In genomic region chr1:39805243-39805979, GRCm38 (mm10) we compare ENCODE assay signal across 11 mouse cellular contexts. TPM values are rescaled to one million over a fixed set of nuclear protein-coding genes. Genes with fewer than 3 reads are reported as not detected.
DNase-seq lines count a peak whose midpoint lies in the region; ATAC-seq and TF ChIP-seq lines count a peak whose summit lies in the region.
"Had no signal": no experiment of that assay in that cellular context is flagged by ENCODE, and none has a peak within 500 bp of the region (broad histone marks: within the 10 kb centered on the region; RNA-seq: fewer than 3 reads in every experiment).

Gene Gm3646 (minus strand): TSS chr1:39805332.

- no peak within 1 kb of the TSS for H3K27ac ChIP-seq in forebrain, postnatal 0 days (ENCODE audit: low read depth, low read length)
- H3K27ac ChIP-seq in forebrain, embryonic 11.5 days (ENCODE audit: low read depth, low read length) = no peak within 1 kb of the TSS
- H3K27ac ChIP-seq in heart, embryonic 11.5 days (ENCODE audit: low read depth, low read length) = peak within 1 kb of the TSS; percentile 46
- peak within 1 kb of the TSS; percentile 38; the same call in 1 of the 2 replicates for H3K27ac ChIP-seq in stomach, embryonic 16.5 days (ENCODE audit: low read length)
- H3K27ac ChIP-seq in kidney, embryonic 16.5 days (ENCODE audit: low read length) = no peak within 1 kb of the TSS
- H3K27ac ChIP-seq: liver, embryonic 14.5 days had no signal

- 0 out of 2 replicates have a peak, but pooled peaks cover 7% of the 10 kb centered on the region for H3K4me1 ChIP-seq in forebrain, postnatal 0 days (ENCODE audit: insufficient read depth)
- no peaks in the 10 kb centered on the region for H3K4me1 ChIP-seq in forebrain, embryonic 11.5 days (replicated peaks; ENCODE audit: control insufficient read depth, insufficient read depth, low read length)
- H3K4me1 ChIP-seq in heart, embryonic 11.5 days (ENCODE audit: control insufficient read depth, insufficient read depth, low read length) = no peaks in the 10 kb centered on the region
- H3K4me1 ChIP-seq in stomach, embryonic 16.5 days (ENCODE audit: control insufficient read depth, insufficient read depth, low read length) = no peaks in the 10 kb centered on the region
- H3K4me1 ChIP-seq in kidney, embryonic 16.5 days (ENCODE audit: insufficient read depth, low read length) = peaks cover 2% of the 10 kb centered on the region; the same call in 1 of the 2 replicates

- peak; percentile 35 for DNase-seq in forebrain, postnatal 0 days
- no peak for DNase-seq in forebrain, embryonic 11.5 days (ENCODE audit: low spot score)
- peak; percentile 24 for DNase-seq in ovary, postnatal 36 days (ENCODE audit: low spot score)
- no peak for DNase-seq in ovary, postnatal 10 days (ENCODE audit: low spot score)
- no peak for DNase-seq in neural tube, embryonic 10.5 days (ENCODE audit: extremely low spot score, low spot score)
- DNase-seq: layer of hippocampus, adult 9-11 months had no signal

- no peak for TF ChIP-seq CTCF in forebrain, postnatal 0 days (IDR thresholded peaks at IDR 0.05; ENCODE audit: low read depth)

- no peaks in the 10 kb centered on the region for H3K27me3 ChIP-seq in forebrain, postnatal 0 days (ENCODE audit: insufficient read depth, low read length)
- H3K27me3 ChIP-seq in forebrain, embryonic 11.5 days (ENCODE audit: control insufficient read depth, insufficient read depth, low read length) = no peaks in the 10 kb centered on the region
- H3K27me3 ChIP-seq in heart, embryonic 11.5 days (ENCODE audit: control insufficient read depth, insufficient read depth, low read length) = no peaks in the 10 kb centered on the region
- no peaks in the 10 kb centered on the region for H3K27me3 ChIP-seq in stomach, embryonic 16.5 days (ENCODE audit: control insufficient read depth, insufficient read depth, low read length)
- no peaks in the 10 kb centered on the region for H3K27me3 ChIP-seq in kidney, embryonic 16.5 days (ENCODE audit: insufficient read depth, low read length)

- ATAC-seq in forebrain, postnatal 0 days = peak; percentile 59
- ATAC-seq in forebrain, embryonic 11.5 days (replicated peaks; ENCODE audit: low FRiP score) = no peak
- ATAC-seq in heart, embryonic 11.5 days (replicated peaks; ENCODE audit: insufficient number of reproducible peaks, low FRiP score, low TSS enrichment) = no peak
- ATAC-seq in stomach, embryonic 16.5 days (ENCODE audit: insufficient read depth, low FRiP score) = peak; percentile 73; the same call in 1 of the 2 replicates
- no peak for ATAC-seq in kidney, embryonic 16.5 days (ENCODE audit: low FRiP score, low TSS enrichment)

- no peaks in the 10 kb centered on the region for H3K36me3 ChIP-seq in forebrain, postnatal 0 days (ENCODE audit: insufficient read depth)
- no peaks in the 10 kb centered on the region for H3K36me3 ChIP-seq in forebrain, embryonic 11.5 days (ENCODE audit: control insufficient read depth, insufficient read depth, low read length)
- H3K36me3 ChIP-seq in heart, embryonic 11.5 days (ENCODE audit: control insufficient read depth, insufficient read depth, low read length) = no peaks in the 10 kb centered on the region
- no peaks in the 10 kb centered on the region for H3K36me3 ChIP-seq in stomach, embryonic 16.5 days (ENCODE audit: control insufficient read depth, insufficient read depth, low read length)
- no peaks in the 10 kb centered on the region for H3K36me3 ChIP-seq in kidney, embryonic 16.5 days (ENCODE audit: insufficient read depth, low read length)

- H3K4me3 ChIP-seq in forebrain, postnatal 0 days (ENCODE audit: low read depth, low read length) = no peak within 1 kb of the TSS
- no peak within 1 kb of the TSS for H3K4me3 ChIP-seq in forebrain, embryonic 11.5 days (ENCODE audit: low read depth, low read length)
- H3K4me3 ChIP-seq in heart, embryonic 11.5 days (ENCODE audit: low read depth, low read length) = no peak within 1 kb of the TSS
- no peak within 1 kb of the TSS for H3K4me3 ChIP-seq in stomach, embryonic 16.5 days (replicated peaks; ENCODE audit: low read length)
- no peak within 1 kb of the TSS for H3K4me3 ChIP-seq in kidney, embryonic 16.5 days (ENCODE audit: low read length)

- H3K9ac ChIP-seq in forebrain, postnatal 0 days = no peak within 1 kb of the TSS
- H3K9ac ChIP-seq in forebrain, embryonic 11.5 days (ENCODE audit: low read length) = no peak within 1 kb of the TSS
- H3K9ac ChIP-seq in heart, embryonic 11.5 days (ENCODE audit: low read depth, low read length) = no peak within 1 kb of the TSS
- no peak within 1 kb of the TSS for H3K9ac ChIP-seq in stomach, embryonic 16.5 days (ENCODE audit: low read length)
- no peak within 1 kb of the TSS for H3K9ac ChIP-seq in kidney, embryonic 16.5 days (replicated peaks; ENCODE audit: low read length)
- H3K9ac ChIP-seq: liver, embryonic 14.5 days had no signal

- WGBS in forebrain, postnatal 0 days = 35% methylated on average over 4 of the region's 4 CpGs
- 88% methylated on average over 4 of the region's 4 CpGs for WGBS in forebrain, embryonic 11.5 days
- 60% methylated on average over 4 of the region's 4 CpGs for WGBS in heart, embryonic 11.5 days (ENCODE audit: insufficient replicate concordance)
- 64% methylated on average over 4 of the region's 4 CpGs for WGBS in stomach, embryonic 16.5 days
- 59% methylated on average over 4 of the region's 4 CpGs for WGBS in kidney, embryonic 16.5 days

- no peaks in the 10 kb centered on the region for H3K9me3 ChIP-seq in forebrain, postnatal 0 days (ENCODE audit: low read length)
- H3K9me3 ChIP-seq in forebrain, embryonic 11.5 days (ENCODE audit: control insufficient read depth, low read length) = no peaks in the 10 kb centered on the region
- no peaks in the 10 kb centered on the region for H3K9me3 ChIP-seq in heart, embryonic 11.5 days (replicated peaks; ENCODE audit: control insufficient read depth, low read length)
- H3K9me3 ChIP-seq in stomach, embryonic 16.5 days (replicated peaks; ENCODE audit: control insufficient read depth, low read length) = no peaks in the 10 kb centered on the region
- H3K9me3 ChIP-seq in kidney, embryonic 16.5 days (ENCODE audit: low read length) = no peaks in the 10 kb centered on the region

- no peak within 1 kb of the TSS for H3K4me2 ChIP-seq in forebrain, postnatal 0 days (ENCODE audit: low read depth)
- H3K4me2 ChIP-seq in forebrain, embryonic 11.5 days (ENCODE audit: low read depth, low read length, severe bottlenecking) = no peak within 1 kb of the TSS
- H3K4me2 ChIP-seq in heart, embryonic 11.5 days = no peak within 1 kb of the TSS
- H3K4me2 ChIP-seq in stomach, embryonic 16.5 days (ENCODE audit: low read depth, low read length) = no peak within 1 kb of the TSS
- H3K4me2 ChIP-seq in kidney, embryonic 16.5 days (replicated peaks; ENCODE audit: low read depth, low read length) = no peak within 1 kb of the TSS

RNA-seq across cellular contexts. Expression of gene Gm3646, which starts in this region (rescaled TPM):
- not detected in 2 replicates for total RNA-seq in forebrain, postnatal 0 days (2014; rRNA removed)
- not detected in 2 replicates for polyA plus RNA-seq in forebrain, postnatal 0 days (2015; fragmentation: Nextera tagmentation; extraction: Ambion mirVana)
- polyA plus RNA-seq in forebrain, embryonic 11.5 days (2014; fragmentation: Nextera tagmentation; extraction: Ambion mirVana) = not detected in 2 replicates
- 1.1 and 1.3 TPM in 2 replicates for polyA plus RNA-seq in heart, embryonic 11.5 days (2014; fragmentation: Nextera tagmentation; extraction: Ambion mirVana)
- polyA plus RNA-seq in stomach, embryonic 16.5 days (2015; fragmentation: Nextera tagmentation; extraction: Ambion mirVana) = not detected in 2 replicates
- polyA plus RNA-seq in kidney, embryonic 16.5 days (2015; fragmentation: Nextera tagmentation; extraction: Ambion mirVana) = not detected in 2 replicates
- polyA plus RNA-seq: gonadal fat pad, adult 2 months; liver, embryonic 14.5 days had no signal

Comparison
In these comparisons a context has a peak if more than half of its experiments do, and no peak if none do; other contexts are left out.
1. Peak in DNase-seq and ATAC-seq in forebrain, postnatal 0 days; RNA of the gene not detected or under 1 TPM.
2. Peak in ATAC-seq and H3K27ac ChIP-seq in stomach, embryonic 16.5 days; RNA of the gene not detected or under 1 TPM.